Mouse (Mus musculus) hindbrain, embryonic 12.5 days (tissue): ENCODE measurements around the gene Zswim3. TPM values are rescaled to one million over a fixed set of nuclear protein-coding genes. Genes with fewer than 3 reads are reported as not detected.
A peak's percentile ranks its signal among the peaks of the same experiment; 100 is the strongest.
"Not testable (repeated sequence)": the region's sequence is repeated elsewhere in the genome, so short reads cannot be mapped to it uniquely, and the experiment has no call there.

Experiments used
- ATAC-seq: fragments of 200-750 bp; cut with Nextera tagmentation; 2 replicates; pipeline ENCODE4 v1.8.0; 2017; ENCODE audit warnings: moderate TSS enrichment; ENCODE audit not compliant: low FRiP score
- H3K27ac ChIP-seq: fragments of 300-500 bp; sonication (generic); 2 replicates; pipeline ENCODE4 v1.5.1; 2016; ENCODE audit warnings: mild to moderate bottlenecking
- H3K27me3 ChIP-seq: fragments of 300-500 bp; sonication (generic); 2 replicates; pipeline ENCODE4 v1.6.1; 2016; ENCODE audit warnings: mild to moderate bottlenecking
- H3K36me3 ChIP-seq: fragments of 300-500 bp; sonication (generic); 2 replicates; pipeline ENCODE4 v1.6.1; 2016; ENCODE audit warnings: mild to moderate bottlenecking
- H3K4me1 ChIP-seq: fragments of 300-500 bp; sonication (generic); 2 replicates; pipeline ENCODE4 v1.6.1; 2016
- H3K4me2 ChIP-seq: fragments of 300-500 bp; sonication (generic); replicated peaks from 2 replicates; pipeline ENCODE4 v1.6.1; 2016; ENCODE audit warnings: mild to moderate bottlenecking
- H3K4me3 ChIP-seq: fragments of 300-500 bp; sonication (generic); 2 replicates; pipeline ENCODE4 v1.5.1; 2016; ENCODE audit warnings: mild to moderate bottlenecking
- H3K9ac ChIP-seq: fragments of 300-500 bp; sonication (generic); 2 replicates; pipeline ENCODE4 v1.6.1; 2016; ENCODE audit warnings: mild to moderate bottlenecking, moderate library complexity
- H3K9me3 ChIP-seq: fragments of 300-500 bp; sonication (generic); replicated peaks from 2 replicates; pipeline ENCODE4 v1.6.1; 2016; ENCODE audit warnings: mild to moderate bottlenecking
- WGBS: fragments of 180-500 bp; shearing (Covaris S2); methylation state at CpG from one replicate; pipeline ENCODE4 v1.1.7; 2016; 5-methylcytosine and 5-hydroxymethylcytosine counted together
- polyA plus RNA-seq: library from polyadenylated mRNA; unstranded; fragments of >200 nt; fragmentation: Nextera tagmentation; extraction: Ambion mirVana; gene quantifications from 2 replicates; pipeline ENCODE4 v1.2.1, GENCODE M21; 2016

The Zswim3 gene
- polyA plus RNA-seq, 1 experiment from 2014 or later, result 11.9 TPM

DNA sequence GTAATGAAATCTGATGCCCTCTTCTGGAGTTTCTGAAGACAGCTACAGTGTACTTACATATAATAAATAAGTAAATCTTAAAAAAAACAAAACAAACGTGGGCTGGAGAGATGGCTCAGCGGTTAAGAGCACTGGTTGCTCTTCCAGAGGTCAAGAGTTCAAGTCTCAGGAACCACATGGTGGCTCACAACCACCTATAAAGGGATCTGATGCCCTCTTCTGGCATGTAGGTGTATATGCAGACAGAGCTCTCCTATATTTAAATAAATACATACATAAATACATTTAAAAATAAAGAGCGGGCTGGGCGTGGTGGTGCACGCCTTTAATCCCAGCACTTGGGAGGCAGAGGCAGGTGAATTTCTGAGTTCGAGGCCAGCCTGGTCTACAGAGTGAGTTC, 6.3 kb upstream of the Zswim3 start:
- H3K4me2 ChIP-seq, H3K9ac ChIP-seq, H3K9me3 ChIP-seq, H3K27me3 ChIP-seq, H3K27ac ChIP-seq, H3K4me3 ChIP-seq, ATAC-seq, H3K4me1 ChIP-seq: not testable (repeated sequence)
- H3K36me3 ChIP-seq, result peaks cover 53% of the 10 kb centered on the region
- WGBS, result 88% methylated on average over 6 of the region's 6 CpGs

DNA sequence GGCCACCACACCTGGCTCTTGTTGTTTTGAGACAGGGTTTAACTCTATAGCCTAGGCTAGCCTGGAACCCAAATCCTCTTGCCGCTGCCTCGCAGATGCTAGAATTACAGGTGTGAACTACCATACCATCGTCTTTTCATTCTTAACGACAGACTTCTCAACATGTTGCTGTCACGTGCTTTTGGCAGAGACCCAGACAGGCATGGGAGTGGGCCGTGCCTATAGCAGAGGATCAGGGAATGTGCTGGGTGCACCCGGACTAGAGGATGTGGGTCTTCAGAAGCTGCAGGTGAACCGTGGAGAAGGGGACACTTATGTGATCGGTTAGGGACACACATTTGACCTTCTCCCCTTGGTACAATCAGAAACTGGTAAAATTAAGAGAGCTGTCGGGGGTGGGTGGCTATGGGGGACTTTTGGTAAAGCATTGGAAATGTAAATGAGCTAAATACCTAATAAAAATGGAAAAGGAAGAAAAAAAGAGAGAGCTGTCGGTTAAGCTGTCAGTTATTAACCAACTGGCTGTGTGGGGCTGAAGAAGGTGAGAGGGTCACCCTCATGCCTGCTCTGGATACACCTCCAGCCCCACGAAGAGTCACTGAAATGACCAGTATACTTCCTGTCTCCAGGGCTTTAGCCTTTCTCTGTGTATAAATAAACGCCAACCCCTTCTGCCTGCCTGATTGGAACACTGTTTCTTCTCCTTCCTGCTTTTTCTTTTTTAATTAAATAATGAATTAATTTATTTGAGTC, 4.5 kb upstream of the Zswim3 start:
- Histone ChIP-seq H3K9ac (no peak overlapping the region), H3K4me3 (no peak overlapping the region), H3K4me1 (peaks cover 16% of the 10 kb centered on the region), H3K36me3 (peaks cover 45% of the 10 kb centered on the region), H3K27ac (no peak overlapping the region), H3K27me3 (no peaks in the 10 kb centered on the region), H3K4me2 (no peak overlapping the region), H3K9me3 (no peaks in the 10 kb centered on the region)
- WGBS, result 96% methylated on average over 13 of the region's 13 CpGs
- no peak for ATAC-seq

DNA sequence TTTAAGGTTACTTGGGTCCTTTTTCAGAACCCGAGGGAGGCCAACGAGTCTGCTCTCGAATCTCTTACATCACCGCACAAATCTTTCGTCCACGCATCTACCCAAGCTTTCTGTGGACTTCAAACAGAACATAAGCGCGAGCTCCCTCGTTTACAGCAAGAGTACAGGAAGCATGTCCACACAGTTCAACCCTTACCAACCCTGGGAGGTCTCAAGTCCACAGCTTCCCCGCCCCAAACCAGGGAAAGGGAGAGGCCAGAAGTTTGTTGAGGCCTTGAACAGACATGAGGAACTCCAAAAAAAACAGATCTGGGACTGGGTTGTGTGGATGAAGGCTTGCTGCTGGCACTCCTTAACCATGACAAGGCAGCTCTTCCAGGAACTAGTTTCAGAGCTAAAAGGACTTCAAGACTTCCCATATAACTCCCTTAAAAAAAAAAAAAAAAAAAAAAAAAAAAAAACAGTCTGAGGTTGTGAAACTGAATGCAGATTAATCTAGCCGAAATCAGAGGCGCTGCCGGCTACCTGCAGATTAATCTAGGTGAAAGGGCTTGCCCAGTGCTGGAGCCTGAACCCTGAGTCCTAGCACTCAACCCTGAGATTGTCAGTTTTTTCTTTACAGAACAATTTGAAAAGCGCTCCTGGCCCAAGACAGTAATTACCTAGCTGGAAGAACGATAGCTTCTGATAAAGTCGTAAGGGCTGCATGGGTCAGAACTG, 1.5 kb upstream of the Zswim3 start:
- ATAC-seq, result no peak
- Histone ChIP-seq H3K27ac (no peak overlapping the region), H3K36me3 (peaks cover 25% of the 10 kb centered on the region), H3K4me2 (peak overlapping the region; percentile 80), H3K4me1 (peaks cover 25% of the 10 kb centered on the region), H3K4me3 (peak overlapping the region; percentile 82), H3K9ac (peak overlapping the region; percentile 82), H3K27me3 (no peaks in the 10 kb centered on the region), H3K9me3 (no peaks in the 10 kb centered on the region)
- 95% methylated on average over 16 of the region's 16 CpGs for WGBS

DNA sequence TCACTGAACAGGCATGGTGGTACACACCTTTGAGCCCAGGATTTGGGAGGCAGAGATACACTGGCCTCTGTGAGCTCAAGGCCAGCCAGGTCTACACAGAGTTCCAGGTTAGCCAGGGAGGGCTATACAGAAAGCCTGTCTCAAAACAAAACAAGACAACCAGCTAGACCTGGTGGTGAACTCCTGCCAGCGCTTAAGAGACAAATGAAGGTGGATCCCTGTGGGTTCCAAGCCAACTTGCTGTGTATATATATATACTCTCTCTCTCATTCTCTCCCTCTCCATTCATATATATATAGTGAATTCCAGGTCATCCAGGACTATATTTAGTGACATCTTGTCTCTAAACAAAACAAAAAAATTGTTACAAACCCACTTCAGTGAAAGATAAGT, 981 bp upstream of the Zswim3 start:
- H3K9ac ChIP-seq, result peak overlapping the region; percentile 82
- no peaks in the 10 kb centered on the region for H3K9me3 ChIP-seq
- H3K27me3 ChIP-seq, result no peaks in the 10 kb centered on the region
- H3K27ac ChIP-seq, result no peak overlapping the region
- 45% methylated on average over 1 of the region's 1 CpGs for WGBS
- H3K4me1 ChIP-seq, result peaks cover 25% of the 10 kb centered on the region
- H3K4me2 ChIP-seq, result peak overlapping the region; percentile 80
- ATAC-seq, result no peak
- peak overlapping the region; percentile 82 for H3K4me3 ChIP-seq
- H3K36me3 ChIP-seq, result peaks cover 27% of the 10 kb centered on the region

DNA sequence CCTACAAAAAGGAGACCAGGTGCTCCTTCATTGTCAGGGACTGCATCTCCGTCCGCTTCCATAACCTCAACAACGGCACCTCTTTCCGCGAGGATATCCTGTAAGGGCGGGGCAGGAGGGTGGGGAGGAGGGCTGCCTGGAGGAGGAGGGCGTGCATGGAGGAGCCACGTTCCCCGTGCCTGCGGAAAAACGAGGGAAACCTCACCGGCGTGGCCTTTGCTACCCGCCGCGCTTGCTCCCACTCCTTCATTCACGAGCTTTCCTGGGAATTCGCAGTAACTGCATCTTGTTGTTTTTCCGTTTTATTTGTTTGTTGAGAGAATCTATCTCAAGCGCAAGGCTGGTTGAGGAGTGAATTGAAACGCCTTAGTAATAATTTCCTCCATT, 427 bp downstream of the Zswim3 start:
- H3K27me3 ChIP-seq, result no peaks in the 10 kb centered on the region
- H3K4me1 ChIP-seq, result peaks cover 25% of the 10 kb centered on the region
- peak; percentile 62 for ATAC-seq
- peak overlapping the region; percentile 92 for H3K27ac ChIP-seq
- peak overlapping the region; percentile 85 for H3K4me2 ChIP-seq
- peaks cover 21% of the 10 kb centered on the region for H3K36me3 ChIP-seq
- WGBS, result 2% methylated on average over 21 of the region's 21 CpGs
- peak overlapping the region; percentile 84 for H3K9ac ChIP-seq
- H3K9me3 ChIP-seq, result no peaks in the 10 kb centered on the region
- peak overlapping the region; percentile 82 for H3K4me3 ChIP-seq

DNA sequence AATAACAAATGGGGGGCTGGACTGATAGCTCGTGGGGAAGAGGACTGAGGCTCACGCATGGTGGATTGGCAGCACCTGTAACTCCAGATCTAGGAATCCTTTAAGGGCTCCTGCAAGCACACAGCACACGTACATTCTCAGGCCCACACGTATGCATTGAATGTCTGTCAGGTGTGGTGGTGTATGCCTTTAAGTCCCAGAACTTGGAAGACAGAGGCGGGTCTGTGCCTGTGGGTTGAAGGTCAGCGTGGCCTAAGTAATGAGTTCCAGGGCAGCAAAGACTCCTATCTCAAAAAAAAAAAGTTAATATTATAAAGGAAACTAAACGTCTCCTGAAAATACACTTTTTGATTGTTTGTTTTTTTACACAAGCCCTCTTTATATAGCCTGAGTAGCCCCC, 1.7 kb downstream of the Zswim3 start:
- no peak overlapping the region for H3K4me2 ChIP-seq
- no peak overlapping the region for H3K27ac ChIP-seq
- peaks cover 14% of the 10 kb centered on the region for H3K36me3 ChIP-seq
- peaks cover 25% of the 10 kb centered on the region for H3K4me1 ChIP-seq
- no peaks in the 10 kb centered on the region for H3K9me3 ChIP-seq
- H3K27me3 ChIP-seq, result no peaks in the 10 kb centered on the region
- ATAC-seq, result no peak
- H3K9ac ChIP-seq, result 0 out of 2 replicates have a peak overlapping the region, but pooled peaks have one; percentile 18
- no peak overlapping the region for H3K4me3 ChIP-seq
- WGBS, result 81% methylated on average over 7 of the region's 7 CpGs

DNA sequence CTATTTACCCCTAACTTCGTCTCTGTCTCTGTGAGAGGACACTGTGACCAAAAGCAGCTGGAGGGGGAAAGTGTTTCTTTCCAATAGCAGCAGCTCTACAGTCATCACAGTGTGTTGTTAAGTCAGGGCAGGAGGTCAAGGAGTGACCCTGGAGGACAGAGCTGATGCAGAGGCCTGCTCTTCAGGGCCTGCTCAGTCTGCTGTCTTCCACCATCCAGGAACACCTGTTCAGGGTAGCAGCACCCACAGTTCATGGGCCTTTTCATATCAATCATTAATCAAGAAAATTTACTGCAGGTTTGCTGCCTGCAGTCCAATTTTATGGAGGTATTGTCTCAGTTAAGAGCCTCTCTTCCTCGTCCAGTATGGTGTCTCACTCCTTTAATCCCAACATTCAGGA, 8.7 kb downstream of the Zswim3 start:
- Histone ChIP-seq H3K4me3 (no peak overlapping the region), H3K9me3 (no peaks in the 10 kb centered on the region), H3K36me3 (peaks cover 17% of the 10 kb centered on the region), H3K27me3 (no peaks in the 10 kb centered on the region), H3K27ac (no peak overlapping the region), H3K9ac (no peak overlapping the region), H3K4me2 (no peak overlapping the region), H3K4me1 (no peaks in the 10 kb centered on the region; the same call in 1 of the 2 replicates)
- 67% methylated on average over 2 of the region's 2 CpGs for WGBS
- ATAC-seq, result no peak

DNA sequence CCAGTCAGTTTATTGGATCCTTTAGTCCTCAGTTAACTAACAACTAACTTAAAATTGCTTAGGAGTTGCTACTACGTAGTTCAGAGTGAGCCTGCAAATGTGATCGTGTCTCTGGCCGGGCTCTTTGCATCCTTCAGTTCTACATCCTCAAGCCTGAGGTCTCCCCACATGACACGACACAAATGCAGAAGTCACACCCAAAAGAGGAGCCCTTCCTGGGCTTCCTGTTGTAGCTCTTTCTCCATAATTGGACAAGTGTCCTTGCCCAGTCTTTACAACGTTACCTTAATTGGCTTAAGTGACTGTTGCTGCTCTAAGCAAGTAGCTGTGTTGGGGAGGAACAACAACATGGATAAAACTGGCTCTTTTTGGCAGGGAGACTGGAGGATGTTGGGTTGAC, 10.4 kb downstream of the Zswim3 start:
- Histone ChIP-seq H3K4me1 (no peaks in the 10 kb centered on the region; the same call in 1 of the 2 replicates), H3K27ac (no peak overlapping the region), H3K4me3 (no peak overlapping the region), H3K36me3 (peaks cover 11% of the 10 kb centered on the region), H3K9me3 (no peaks in the 10 kb centered on the region), H3K9ac (no peak overlapping the region), H3K27me3 (no peaks in the 10 kb centered on the region), H3K4me2 (no peak overlapping the region)
- WGBS, result 91% methylated on average over 5 of the region's 5 CpGs
- no peak for ATAC-seq

DNA sequence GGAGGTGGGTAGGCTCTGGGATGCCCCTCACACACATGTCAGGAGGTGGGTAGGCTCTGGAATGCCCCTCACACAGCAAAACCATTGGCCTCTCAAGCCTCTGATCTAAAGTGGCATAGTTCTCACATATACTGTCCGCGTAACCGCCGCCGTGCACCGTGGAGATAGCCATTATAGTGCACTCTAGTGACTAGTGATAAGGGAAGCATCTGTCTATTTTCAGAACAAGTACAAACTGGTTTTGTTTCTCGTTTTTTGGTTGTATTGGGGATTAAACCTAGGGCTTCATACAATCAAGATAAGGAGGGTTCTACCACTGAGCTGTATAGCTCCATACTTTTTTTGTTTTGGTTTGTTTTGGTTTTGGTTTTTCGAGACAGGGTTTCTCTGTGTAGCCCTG, 10.9 kb downstream of the Zswim3 start:
- ATAC-seq, result no peak
- no peak overlapping the region for H3K9ac ChIP-seq
- no peak overlapping the region for H3K4me3 ChIP-seq
- no peak overlapping the region for H3K4me2 ChIP-seq
- H3K36me3 ChIP-seq, result peaks cover 16% of the 10 kb centered on the region
- 91% methylated on average over 8 of the region's 8 CpGs for WGBS
- H3K9me3 ChIP-seq, result no peaks in the 10 kb centered on the region
- no peaks in the 10 kb centered on the region for H3K27me3 ChIP-seq
- no peaks in the 10 kb centered on the region; the same call in 1 of the 2 replicates for H3K4me1 ChIP-seq
- H3K27ac ChIP-seq, result no peak overlapping the region

DNA sequence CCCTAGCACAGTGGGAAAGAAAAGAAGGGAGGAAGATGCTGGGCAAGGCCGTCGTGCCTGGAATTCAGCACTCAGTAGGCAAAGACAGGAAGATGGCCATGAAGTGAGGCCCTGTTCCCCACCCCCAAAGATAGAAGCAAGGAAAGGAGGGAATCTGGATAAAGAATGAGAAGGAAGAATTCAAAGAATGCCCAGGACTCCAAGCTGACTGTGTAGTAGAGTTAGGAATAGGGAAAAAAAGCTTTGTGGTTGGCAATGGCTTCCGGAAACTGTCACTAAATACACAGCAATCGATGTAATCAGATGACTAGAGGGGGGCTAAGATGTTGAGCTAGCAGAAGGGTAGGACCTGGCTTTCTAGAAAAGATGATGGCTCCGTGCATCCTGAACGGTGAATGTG, 12.3 kb downstream of the Zswim3 start:
- ATAC-seq, result no peak
- Histone ChIP-seq H3K9me3 (no peaks in the 10 kb centered on the region), H3K9ac (no peak overlapping the region), H3K4me1 (peaks cover 2% of the 10 kb centered on the region), H3K27me3 (no peaks in the 10 kb centered on the region), H3K4me3 (no peak overlapping the region), H3K27ac (no peak overlapping the region), H3K4me2 (no peak overlapping the region), H3K36me3 (peaks cover 25% of the 10 kb centered on the region)
- 79% methylated on average over 6 of the region's 6 CpGs for WGBS

DNA sequence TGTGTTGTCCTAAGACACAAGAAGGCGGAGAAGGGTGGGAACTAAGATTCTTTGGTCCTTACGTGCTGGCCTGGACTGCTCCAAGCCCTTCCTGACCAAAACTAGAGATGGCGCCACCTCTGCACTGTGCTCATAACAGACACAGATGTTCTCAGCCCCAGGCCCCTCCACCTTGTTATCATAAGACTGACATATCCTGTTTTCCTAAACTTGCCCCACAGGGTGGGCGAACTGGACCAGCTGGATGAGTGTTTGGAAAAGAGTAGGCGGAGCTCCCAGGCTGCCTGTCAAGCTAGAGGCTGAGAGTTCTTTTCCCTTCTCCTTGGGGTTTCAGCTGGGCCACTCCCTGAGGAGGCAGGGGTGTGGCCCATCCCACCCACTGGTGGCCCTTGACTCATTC, 12.8 kb downstream of the Zswim3 start:
- no peak overlapping the region for H3K27ac ChIP-seq
- no peak for ATAC-seq
- peaks cover 25% of the 10 kb centered on the region for H3K36me3 ChIP-seq
- no peak overlapping the region for H3K4me2 ChIP-seq
- WGBS, result 70% methylated on average over 5 of the region's 5 CpGs
- H3K9ac ChIP-seq, result no peak overlapping the region
- H3K9me3 ChIP-seq, result no peaks in the 10 kb centered on the region
- H3K4me3 ChIP-seq, result no peak overlapping the region
- no peaks in the 10 kb centered on the region for H3K27me3 ChIP-seq
- peaks cover 6% of the 10 kb centered on the region for H3K4me1 ChIP-seq

DNA sequence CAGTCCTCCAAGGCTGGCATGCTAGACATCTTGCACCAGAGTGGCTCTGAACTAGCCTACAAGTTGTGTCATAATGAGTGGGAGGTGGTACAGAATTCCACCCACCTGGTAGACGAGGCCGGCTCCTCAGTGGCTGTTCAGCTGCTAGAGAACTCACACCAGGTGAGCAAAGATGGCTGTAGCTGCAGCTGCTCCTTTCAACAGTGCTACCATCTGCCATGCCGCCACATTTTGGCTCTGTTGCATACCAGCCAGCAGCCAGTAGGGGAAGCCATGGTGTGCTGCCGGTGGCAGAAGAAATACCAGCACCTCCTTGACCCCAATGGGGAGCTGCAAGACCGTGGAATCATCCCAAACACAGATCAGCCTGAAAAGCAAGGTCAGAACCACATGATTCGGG, 16.2 kb downstream of the Zswim3 start:
- Histone ChIP-seq H3K27me3 (no peaks in the 10 kb centered on the region), H3K9me3 (no peaks in the 10 kb centered on the region), H3K4me1 (peaks cover 13% of the 10 kb centered on the region), H3K4me2 (no peak overlapping the region), H3K9ac (no peak overlapping the region), H3K27ac (no peak overlapping the region), H3K36me3 (peaks cover 31% of the 10 kb centered on the region), H3K4me3 (no peak overlapping the region)
- 90% methylated on average over 6 of the region's 6 CpGs for WGBS
- no peak for ATAC-seq
